Mouse (Mus musculus) ES-CJ7 (cell line): ENCODE results near the gene Pde6h.
"Not testable (repeated sequence)": the region's sequence is repeated elsewhere in the genome, so short reads cannot be mapped to it uniquely, and the experiment has no call there.

Experiments used
- DNase-seq: peaks from one replicate; pipeline ENCODE4 v3.0.0; 2011; ENCODE audit warnings: low read depth, low spot score

Gene Pde6h

GRCm38 (mm10) chr6:136923532-136923931 lies at the start of gene Pde6h:
Pde6h (plus strand) TSS chr6:136923832.
- DNase-seq: no peak

GRCm38 (mm10) chr6:136874599-136874998 lies 49.0 kb upstream of the Pde6h start:
- DNase-seq: no peak

DNA sequence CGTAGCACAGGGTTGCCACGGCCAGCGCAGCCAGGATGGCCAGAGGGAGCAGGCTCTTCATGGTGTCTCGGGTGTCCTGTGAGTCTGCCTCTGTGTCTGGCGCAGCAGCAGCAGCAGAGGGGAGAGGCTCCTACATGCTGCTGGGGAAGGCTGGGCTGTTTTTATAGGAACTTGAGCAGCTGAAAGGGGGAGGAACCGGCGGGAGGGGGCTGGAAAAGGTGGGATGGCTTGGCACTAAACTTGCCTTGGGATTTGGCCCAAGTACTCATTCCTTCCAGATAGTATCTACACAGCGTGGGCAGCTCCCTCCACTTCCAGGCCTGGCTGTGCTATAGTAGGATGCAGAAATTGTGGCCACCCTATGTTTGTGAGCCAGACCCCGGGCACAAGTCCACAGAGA lies 48.0 kb upstream of the Pde6h start, which contains the start of gene Mgp:
Gene Mgp, minus strand, starts transcription at position 154 of the 400 bp plus-strand sequence.
- DNase-seq: no peak

DNA sequence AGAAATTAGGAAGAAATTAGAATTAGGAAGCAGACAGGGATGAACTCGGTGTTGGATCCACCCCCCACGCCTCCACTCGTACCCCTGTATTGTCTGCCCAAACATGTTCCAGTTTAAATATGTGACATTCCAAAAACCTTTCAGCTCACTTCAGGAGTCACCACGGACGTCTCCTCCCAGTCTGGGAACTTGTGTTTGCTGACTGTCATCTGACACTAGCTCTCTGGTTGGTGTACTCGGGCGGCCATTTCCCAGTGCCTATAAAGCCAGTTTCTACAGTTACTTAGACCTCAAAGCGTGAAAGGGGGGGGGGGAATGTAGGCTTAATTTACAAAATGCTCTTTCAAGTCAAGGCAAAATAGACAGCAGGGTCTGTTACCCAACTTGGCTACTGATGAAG lies 42.0 kb upstream of the Pde6h start:
- DNase-seq: no peak

DNA sequence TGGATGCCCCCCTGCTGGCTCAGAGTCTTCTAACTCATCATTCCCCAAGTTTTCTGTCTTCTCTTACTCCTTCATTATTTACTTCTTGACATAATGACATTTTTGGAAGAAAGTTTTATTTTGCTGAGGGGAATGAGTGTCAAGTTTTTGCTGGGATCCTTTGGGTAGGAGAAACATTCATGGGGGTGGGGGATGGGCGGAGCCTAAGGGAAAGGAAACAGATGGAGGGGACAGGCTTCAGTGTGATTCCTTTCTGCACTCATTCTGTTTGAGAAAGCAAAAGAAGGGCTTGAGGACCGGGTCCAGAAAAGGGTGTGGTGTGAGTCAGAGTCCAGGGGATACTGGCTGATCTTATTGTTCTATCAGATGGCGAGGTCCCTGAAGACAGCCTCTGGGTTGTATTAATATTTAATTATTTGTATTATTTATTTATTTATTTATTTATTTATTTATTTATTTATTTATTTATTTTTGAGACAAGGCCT lies 40.2 kb upstream of the Pde6h start:
- no peak for DNase-seq

DNA sequence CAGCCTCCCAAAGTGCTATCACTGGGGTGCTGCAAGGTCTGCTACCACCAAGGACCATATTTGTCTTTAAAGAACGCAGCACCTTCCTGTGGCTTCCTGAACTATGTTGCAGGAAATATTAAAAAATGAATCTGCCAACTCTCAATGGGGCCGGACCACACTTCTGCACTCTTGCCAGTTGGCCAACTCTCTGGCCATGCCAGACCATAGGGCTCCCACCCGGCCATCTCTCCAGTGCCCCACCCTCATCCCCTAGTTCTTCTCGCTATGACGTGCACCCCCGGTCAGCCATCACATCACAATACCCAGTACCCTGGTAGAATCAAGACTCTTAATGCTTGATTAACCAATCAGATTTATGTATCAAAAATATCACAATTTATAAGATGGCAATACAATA lies 39.7 kb upstream of the Pde6h start:
- DNase-seq: no peak

- DNase-seq: not testable (repeated sequence)
Measured at GRCm38 (mm10) chr6:136884766-136885165, 38.9 kb upstream of the Pde6h start.

DNA sequence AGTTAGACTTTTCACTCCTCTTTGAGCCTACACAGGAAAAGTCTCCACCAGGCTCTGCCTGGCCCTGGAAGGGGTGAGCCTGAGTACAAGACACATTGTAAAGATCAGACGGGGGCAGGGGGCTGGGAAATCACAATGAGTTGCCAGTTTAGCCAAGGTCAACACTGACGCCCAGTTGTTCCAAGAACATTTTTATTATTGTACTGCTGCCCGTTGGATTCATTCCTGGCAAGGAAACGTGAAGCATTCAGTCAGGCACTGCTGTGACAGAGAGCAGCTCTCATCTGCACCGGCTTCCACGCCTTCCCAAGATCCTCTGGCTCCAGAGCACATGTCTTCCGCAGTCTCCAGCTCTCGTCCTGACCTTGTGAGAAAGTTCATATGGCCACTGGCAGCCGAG lies 35.8 kb upstream of the Pde6h start:
- DNase-seq: no peak

- DNase-seq: no peak
Measured at GRCm38 (mm10) chr6:136889067-136889466, 34.6 kb upstream of the Pde6h start.

GRCm38 (mm10) chr6:136889554-136889953 lies 34.1 kb upstream of the Pde6h start:
- no peak for DNase-seq

DNA sequence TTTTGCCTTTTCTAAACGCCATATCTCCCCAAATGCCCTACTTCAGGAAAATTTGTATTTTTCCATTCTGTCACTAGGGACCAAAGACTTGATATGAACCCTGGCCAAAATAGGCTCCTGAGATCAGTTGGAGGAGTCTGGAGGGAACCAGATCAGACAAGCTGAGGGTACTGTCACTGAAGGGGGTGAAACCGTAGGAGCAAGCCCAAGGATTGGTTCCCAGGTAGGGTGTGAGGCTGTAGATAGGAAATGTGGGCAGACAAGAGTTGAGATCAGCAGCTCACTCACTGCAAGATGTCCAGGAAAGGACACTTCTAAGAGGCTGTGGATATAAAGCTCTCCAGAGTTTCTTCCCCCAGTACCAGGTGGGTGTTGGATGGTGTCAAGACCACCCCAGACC lies 31.6 kb upstream of the Pde6h start:
- DNase-seq: no peak

DNA sequence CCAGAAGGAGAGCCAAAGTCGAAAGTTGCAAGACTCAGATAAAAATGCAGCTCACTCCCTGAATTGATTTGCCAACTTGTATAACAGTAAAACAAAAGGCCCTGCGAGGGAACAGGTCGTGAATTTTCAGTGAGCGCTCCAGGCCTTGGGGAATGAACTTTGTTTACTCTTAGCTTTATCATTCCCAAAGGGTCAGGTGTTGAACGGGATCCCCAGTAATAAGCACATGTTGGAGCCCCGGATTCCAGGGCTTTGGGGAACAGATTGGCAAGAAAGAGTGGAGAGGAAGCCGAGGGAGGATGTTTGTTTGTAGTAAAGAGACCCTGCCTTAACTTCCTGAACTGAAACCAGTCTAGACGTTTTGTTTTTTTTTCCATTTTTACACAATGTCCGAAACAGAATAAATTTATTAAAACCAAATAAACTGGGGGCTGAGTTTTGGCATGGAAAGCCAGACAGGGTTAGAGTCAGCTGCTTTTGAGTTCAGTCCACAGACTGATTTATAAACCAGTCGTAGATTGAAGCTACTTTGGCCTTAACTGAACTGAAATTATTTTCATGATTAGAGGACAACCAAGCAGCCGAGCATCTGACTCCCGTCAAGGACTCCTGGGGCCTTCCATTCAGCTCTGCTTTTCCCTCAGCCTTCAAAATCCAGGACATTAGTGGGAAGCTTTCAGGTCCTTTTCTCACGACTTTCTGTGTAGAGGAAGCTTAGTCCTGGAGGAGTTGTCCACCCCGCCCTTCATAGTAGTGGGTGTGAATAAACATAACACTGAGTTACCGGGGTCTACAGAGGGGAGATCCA lies 28.9 kb upstream of the Pde6h start:
- DNase-seq: no peak

GRCm38 (mm10) chr6:136897789-136898188 lies 25.8 kb upstream of the Pde6h start:
- DNase-seq: no peak

DNA sequence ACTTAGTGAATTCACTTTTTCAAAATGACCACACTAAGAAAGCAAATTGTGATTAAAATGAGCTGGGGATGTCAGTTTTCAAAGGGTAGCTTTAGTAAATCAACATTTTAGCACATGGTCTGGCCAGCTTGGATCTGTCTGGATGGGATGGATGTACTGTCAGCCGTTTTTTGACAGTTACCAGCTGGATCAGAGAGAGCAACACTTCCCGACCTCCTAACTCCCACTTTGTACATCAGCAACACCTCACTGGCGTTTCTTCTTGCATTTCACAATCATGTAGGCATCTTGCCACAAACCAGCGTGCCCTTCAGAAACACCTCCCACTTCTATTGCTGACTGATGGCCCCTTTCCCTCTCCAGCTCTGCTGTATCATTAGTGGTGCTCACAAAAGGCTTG lies 25.4 kb upstream of the Pde6h start:
- DNase-seq: no peak

- DNase-seq: no peak
Measured at GRCm38 (mm10) chr6:136898954-136899353, 24.7 kb upstream of the Pde6h start.

DNA sequence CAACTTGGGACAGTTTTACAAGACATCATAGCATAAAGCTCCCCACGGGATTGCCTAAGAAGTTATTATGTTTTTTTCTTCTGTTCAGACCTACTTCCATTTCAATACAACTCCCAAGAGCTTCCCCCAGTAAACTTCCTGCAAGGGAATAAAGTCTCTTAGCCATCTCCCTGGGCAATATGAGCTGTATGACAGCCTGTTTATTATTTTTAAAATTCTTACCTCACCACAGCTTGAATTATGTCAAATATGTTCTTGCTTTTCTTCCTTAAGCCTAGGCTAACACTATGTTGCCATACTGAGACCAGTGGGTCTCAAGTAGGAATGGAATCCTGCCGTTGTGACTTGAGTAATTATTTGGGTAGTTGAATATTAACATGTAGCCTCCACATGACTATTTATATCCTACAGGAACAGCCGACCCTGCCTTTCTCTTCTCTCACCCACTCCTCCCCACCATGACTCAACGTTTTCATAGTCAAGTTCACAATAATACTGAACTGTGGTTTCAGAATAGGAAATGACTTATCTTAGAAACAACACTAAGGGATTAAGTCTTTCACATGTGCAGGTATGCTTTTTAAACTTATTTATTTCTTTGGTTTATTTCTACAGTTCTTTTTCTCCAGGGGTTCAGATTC lies 23.1 kb upstream of the Pde6h start:
- no peak for DNase-seq

- DNase-seq: no peak
Measured at GRCm38 (mm10) chr6:136901010-136901409, 22.6 kb upstream of the Pde6h start.

DNA sequence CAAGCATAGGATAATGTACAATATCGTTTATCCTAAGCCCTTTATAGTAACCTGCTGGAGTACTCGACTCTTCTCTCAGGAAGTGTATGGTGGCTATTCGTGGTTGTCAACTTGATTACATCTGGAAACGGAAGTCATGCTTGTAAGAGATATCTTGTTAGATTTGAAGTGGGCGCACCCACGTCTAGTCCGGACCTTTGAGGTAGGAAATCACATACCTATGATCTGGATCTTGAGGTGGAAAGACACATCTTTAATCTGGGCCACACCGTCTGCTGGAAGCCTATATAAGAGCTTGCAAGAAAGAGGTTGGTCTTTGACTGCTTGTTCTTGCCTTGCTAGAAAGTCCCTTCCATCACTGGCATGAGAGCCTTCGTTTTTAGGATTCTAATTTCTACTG lies 21.1 kb upstream of the Pde6h start:
- no peak for DNase-seq

- DNase-seq: no peak
Measured at GRCm38 (mm10) chr6:136903885-136904470, 19.7 kb upstream of the Pde6h start.

GRCm38 (mm10) chr6:136906283-136906936 lies 17.2 kb upstream of the Pde6h start:
- DNase-seq: no peak

- DNase-seq: no peak
Measured at GRCm38 (mm10) chr6:136906937-136907293, 16.7 kb upstream of the Pde6h start.

DNA sequence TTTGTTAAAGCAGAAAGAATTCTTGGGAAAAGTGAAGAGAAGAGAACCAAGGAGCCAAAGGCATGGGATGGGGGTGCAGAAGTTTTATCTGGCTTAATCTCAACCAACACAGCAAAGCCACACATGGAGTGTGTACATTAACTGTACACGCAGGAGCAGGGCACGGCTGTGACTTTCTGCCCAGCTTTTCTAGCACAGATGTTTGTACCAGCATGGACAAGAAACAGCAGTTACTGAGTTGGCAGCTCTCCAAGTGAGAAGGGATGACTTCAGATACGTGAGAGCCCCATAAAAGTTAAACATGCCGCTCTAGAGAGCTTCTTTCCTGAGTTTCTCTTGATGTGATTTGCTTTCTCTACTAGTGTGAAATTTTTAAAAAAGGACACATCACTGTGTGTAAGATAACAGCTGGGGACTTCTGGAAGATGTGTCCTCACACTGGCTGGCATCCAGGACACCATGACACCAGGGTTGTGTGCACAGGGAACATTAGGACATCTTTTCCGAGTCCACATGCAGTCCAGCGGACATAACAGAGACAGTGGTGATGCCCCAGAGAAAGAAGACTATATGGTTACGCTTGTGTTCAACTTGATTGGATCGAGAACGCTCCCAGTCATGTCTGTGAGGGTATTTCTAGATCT lies 13.3 kb upstream of the Pde6h start:
- no peak for DNase-seq
